Mouse (Mus musculus) kidney, adult 2 months (tissue): ENCODE data around the gene Hs6st1.

ENCODE experiments used
- CTCF ChIP-seq: fragments of 200-500 bp; conservative IDR thresholded peaks from 2 replicates; pipeline ENCODE4 v1.5.1; 2011; ENCODE audit warnings: low read depth, mild to moderate bottlenecking, control low read depth, low read length, moderate library complexity, mixed read lengths; ENCODE audit not compliant: insufficient read depth, insufficient read length
- POLR2A ChIP-seq: fragments of 200-500 bp; IDR thresholded peaks from one replicate; pipeline ENCODE4 v1.6.1; 2011; ENCODE audit warnings: low read depth, low read length, control low read depth

DNA sequence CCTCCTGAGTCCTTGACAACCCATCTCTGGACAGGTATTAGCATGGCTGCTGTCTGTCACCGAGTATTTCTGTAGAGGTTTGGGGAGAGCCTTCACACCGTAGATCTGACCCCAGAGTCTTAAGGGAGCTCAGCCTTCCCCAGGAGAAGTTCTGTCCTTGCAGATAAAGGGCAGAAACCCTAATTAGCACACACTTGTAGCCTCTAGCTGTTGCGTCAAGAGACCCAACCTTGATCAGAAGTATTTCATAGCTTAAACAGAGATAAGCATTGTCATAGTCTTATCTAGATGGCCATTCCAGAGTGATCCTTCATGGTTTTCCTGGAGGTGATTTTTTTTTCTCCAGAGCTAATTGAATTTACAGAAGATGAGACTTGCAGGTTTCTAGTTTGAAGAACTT lies 32.2 kb downstream of the Hs6st1 start:
- TF ChIP-seq CTCF (no peak), POLR2A (no peak)
